Mouse (Mus musculus) neutrophil, adult 59 days (primary cell): ENCODE results near the gene Ppie. TPM values are rescaled to one million over a fixed set of nuclear protein-coding genes. Genes with fewer than 3 reads are reported as not detected.

Source experiments
- total RNA-seq, 2 experiments: library from RNA; stranded (reverse); gene quantifications; 1 replicate in 1 of 2; 2 replicates in 1 of 2; pipeline ENCODE4 v1.2.4; 2023

Ppie gene
- total RNA-seq = 10 to 100 TPM; 23.7 to 24.4 TPM

DNA sequence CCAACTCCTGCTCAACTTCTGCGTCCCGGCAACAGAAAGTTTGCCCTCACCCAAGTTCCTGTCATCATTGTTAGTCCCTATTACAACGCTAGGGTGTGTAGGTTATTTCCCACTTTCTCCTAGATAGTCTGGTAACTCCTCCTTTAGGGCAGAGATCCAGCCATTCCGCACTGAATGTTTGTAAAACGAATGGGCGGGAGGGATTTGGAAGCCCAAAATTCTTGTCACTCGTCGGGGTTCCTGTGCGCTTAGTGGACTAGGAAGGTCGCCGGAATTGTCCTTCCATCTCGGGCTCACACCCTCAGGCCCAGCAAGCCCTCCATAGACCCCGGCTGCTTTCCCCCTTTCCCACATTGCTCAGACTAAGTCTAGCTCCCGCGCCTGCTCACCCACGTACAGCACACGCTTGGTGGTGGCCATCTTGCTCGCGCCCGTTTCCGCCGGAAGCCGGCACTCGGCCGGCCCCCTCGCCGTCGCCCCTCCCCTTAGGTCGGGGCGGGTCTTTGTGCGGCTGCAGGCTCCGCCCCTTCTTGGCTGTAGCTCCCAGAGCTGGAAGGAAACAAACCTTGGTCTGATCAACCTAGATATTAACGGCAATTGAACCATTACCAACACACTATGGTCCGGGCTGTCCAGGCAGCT lies at the start of gene Ppie:
TSS of gene Ppie (minus strand) at position 439 of the 642 bp plus-strand sequence.

DNA sequence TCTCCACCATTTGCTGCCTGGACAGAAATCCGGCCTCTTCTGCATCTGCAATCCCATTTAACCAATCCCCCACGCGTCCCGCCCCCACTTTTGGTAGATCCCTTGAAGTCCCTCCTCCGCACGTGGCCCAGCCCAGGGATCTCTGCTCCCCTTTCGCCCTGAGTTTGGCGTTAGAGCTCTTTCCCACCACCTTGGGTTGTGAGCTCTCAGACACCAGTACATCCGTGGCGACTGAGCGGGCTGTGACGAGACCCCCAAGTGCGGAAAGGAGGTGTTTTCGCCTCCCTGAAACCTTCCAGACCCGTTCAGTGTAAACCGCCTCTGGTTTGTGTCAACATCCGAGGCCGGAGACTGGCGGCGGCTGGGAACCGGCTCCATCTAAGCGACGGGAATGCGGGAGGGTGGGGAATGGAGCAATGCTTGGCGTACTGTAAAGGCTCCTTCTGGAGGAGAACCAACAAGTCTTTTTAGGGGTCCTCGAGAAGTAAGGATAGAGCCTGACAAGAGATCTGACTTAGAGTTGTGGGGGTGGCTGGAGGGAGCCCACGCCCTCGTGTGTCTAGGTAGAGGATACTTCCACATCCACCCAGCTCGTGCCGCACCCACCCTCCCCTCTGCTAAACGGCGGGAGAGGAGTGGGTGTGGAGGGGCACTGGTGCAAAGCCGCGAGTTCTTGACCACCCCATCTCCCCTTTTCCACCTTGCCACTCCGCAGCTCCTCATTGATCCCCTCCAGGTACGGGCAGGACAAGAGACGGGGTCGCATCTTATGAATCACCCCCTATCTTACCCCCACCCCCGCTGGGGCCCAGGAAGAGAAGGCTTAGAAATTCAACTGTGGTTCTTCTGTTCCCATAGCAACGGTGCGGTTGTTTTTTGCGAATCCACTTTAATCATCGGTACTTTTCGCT lies 42.8 kb upstream of the Ppie start, which contains the start of gene Hpcal4:
TSS of gene Hpcal4 (plus strand) at position 900 of the 911 bp plus-strand sequence.

DNA sequence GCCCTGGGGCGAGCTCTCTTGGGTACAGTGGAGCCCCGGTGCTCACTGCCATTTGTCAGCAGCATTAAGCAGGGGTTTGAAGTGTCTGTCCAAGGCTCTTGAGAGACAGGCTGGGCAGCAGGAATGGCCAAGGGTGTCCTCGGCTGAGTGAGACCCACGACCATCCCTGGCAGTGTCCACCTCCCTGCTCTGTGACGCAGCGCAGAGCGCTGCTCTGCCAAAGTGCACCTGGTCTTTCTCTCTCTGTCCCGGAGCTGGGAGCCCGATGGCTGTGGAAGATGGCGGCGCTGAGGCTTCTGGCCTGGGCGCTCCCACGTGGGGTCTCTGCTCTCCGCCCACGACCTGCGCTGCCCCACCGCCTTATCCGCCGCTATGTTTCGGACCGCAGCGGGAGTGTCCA lies 23.7 kb downstream of the Ppie start, which contains the start of gene Oxct2b:
TSS of gene Oxct2b (plus strand) at position 256 of the 400 bp plus-strand sequence.

DNA sequence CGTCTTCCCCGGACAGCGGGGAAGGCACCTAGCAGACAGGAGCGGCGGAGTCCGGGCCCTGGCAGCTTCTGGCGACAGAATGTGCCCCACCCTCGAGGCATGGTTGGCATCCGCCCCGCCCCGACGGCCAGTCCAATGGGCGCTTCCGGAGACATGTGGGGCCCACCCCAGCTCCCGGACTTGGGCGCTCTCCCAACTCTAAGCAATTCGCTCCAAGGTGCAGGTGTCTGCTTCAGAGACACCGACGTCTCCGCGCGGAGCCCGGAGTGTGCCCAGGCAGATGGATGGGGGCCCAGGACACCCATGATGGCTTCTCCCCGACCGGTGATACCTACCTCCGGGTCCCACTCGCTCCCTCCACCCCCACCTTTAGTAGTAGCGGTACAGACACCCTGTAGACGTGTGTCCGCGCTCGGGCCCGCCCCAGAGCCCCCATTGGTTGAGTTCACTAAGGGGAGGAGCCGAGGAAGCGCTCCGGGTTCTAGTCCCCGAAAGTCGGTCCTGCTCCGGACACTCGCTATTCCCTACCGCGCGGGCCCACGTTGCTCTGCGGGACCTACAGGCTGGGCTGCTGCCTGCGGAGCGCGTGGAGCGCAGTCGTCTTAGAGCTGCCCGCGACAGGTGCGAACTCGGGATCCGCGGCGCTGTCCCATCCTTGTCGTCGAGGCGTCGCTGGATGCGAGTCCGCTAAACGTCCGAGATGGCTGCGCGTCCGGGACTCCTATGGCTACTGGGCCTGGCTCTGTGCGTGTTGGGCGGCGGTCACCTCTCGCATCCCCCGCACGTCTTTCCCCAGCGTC lies 34.9 kb downstream of the Ppie start, which contains the start of gene Bmp8b:
TSS of gene Bmp8b (plus strand) at position 515 of the 800 bp plus-strand sequence.

Other genes starting within 250 kb of the Ppie start
- gene Mfsd2a, start 178.8 kb downstream of the Ppie start, total RNA-seq = under 1 TPM in 1 of 2 experiments, not detected in 1; 0.16 TPM
- gene Mycl, start 144.3 kb downstream of the Ppie start, total RNA-seq = 1 to 10 TPM in 1 of 2 experiments, under 1 TPM in 1; 0.95 to 2.3 TPM
- gene Trit1, start 123.4 kb downstream of the Ppie start, total RNA-seq = 1 to 10 TPM; 4.6 to 5.6 TPM
- gene Bmp8b, start 34.8 kb downstream of the Ppie start, total RNA-seq = not detected
- gene Oxct2b, start 23.7 kb downstream of the Ppie start, total RNA-seq = not detected
- not detected for gene Hpcal4, start 43.3 kb upstream of the Ppie start, total RNA-seq
- gene Nt5c1a, start 61.6 kb upstream of the Ppie start, total RNA-seq = not detected
- under 1 TPM; 0.09 to 0.40 TPM for gene Heyl, start 93.6 kb upstream of the Ppie start, total RNA-seq
- 10 to 100 TPM; 44.9 to 73.3 TPM for gene Pabpc4, start 122.4 kb upstream of the Ppie start, total RNA-seq
- not detected for gene Oxct2a, start 183.7 kb upstream of the Ppie start, total RNA-seq
- gene Bmp8a, start 203.3 kb upstream of the Ppie start, total RNA-seq = under 1 TPM; 0.18 to 0.33 TPM